Mouse (Mus musculus) adipocyte (in vitro differentiated cells): ENCODE results near the gene 1700123O20Rik.

Experiments used
- DNase-seq: peaks from one replicate; pipeline ENCODE4 v3.0.0-alpha.2; 2016; ENCODE audit warnings: low spot score

The 1700123O20Rik gene

DNA sequence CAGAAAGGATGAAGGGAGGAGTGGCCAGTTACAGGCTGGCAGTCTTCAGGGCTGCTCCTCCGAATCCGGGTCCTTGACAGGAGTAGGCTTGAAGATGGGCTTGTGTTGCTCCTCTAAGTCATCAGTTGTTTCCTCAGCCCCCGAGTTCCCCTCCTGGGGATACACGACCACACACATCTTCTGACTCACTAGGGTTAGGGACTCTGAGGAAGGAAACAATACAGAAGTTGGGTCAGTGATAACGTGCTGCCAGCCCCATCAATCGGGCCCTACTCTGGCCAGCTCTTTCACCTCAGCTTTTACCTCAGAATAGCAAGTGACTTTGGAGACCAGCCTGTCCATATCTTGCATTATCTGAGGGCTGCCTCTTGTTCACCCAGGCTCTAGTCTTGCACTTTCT lies 38.0 kb downstream of the 1700123O20Rik start:
- DNase-seq = no peak

DNA sequence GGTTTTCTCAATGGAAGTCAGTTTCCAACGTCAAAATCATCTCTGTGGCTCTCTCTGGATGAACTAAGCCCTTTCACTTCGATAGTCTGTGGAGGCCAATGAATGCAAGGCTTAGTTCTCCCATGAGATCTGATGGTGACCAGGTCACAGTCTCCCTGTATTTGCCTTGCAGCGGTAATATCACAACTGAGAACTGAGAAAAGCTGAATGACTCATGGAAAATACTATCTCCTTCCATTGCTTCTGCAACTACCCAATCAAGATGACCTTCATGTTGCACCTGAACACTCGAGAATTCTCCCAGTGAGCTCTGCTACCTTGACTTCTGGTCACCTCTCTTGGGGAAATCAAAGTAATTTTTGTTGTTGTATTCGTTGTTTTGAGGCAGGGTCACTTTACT lies 41.5 kb downstream of the 1700123O20Rik start:
- no peak for DNase-seq

DNA sequence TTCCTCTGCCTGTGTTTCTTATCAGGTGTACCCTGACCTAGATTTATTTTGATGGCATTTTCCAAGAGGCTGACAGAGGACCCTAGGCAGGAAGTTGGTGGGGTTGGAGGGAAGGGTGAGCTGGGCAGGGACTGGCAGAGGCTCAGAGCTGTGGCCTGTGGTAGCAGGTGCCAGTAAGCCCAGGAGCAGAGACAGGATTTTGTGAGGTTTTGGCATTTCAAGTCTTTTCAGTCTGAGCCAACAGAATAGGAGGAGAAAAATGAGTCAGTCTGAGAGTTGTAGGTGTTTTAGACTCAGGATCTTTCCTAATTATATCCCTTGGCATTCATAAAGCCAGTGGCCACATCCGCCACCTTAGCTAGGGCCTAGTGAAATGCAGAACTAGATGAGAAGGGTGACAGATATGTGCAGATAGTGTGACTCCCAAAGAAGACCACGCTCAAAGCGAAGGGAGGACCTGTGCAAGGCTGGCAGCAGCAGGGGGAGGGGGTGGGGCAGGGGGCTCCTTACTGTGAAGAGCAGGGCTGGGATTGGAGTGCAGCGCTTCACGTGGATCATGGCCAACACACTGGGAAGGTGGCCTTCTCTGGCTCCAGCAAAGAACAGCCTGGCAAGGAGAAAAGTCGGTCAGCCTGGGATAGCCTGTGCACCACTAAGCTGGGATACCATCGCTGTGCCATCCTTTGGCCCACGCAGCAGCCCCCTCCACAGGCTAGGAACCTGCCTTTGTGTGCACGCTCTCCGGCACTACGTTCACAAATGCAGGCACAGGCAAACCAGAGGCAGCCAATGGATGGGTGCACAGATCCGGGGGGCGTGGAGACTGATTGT lies 43.0 kb downstream of the 1700123O20Rik start:
- no peak for DNase-seq

DNA sequence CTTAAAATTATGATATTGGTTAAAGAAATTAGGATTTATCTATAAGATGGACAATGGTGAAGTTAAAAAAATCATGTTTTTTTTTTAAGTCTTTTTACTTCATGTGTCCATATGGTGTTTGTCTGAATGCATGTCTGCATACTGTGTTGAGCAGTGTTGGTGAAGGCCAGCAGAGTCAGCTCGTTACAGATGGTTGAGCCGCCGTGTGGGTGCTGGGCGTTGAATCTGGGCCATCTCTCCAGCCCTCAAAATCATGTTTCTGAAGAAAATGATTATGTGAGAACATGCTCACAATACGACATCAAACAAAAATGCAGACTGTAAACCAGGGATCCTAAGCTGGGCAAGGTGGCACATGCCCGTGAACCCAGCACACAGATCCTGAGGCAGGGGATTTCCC lies 44.3 kb downstream of the 1700123O20Rik start:
- no peak for DNase-seq

DNA sequence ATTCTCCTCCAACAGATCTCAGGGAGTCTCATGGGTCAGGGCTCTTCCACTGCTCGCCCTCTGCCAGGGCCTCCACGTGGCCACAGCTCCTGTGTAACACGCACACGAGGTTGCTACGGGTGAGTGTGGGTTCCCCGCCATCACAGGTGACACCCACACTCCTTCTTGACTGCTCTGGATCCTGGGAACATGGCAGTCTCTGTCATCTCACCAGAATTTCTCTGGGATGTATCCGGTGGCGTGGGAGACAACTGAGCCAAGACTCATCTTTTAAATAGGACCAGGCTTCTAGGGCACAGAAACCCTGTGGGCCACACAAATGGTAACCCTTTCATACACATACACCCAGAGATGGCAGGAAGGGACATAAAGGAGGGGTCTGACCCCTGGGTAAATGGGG lies 46.2 kb downstream of the 1700123O20Rik start:
- DNase-seq = no peak

DNA sequence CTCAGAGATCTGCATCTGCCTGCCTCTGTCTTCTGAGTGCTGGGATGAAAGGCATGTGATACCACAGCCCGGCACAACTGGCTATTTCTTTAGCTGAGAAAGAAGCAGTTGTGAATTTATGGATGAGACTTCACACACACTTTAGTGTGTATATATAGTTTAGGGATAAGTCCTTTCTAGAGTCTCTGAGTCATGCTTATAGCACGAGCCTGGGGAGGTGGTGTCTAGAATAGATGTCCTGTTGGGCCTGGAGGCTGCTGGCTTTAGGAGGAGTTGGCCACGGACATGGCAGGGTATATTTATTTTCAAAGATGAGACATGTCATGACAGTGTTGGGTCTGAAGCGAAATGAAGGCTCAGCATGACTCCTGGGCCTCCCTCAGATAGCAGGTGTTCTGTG lies 48.0 kb downstream of the 1700123O20Rik start:
- DNase-seq = no peak

DNA sequence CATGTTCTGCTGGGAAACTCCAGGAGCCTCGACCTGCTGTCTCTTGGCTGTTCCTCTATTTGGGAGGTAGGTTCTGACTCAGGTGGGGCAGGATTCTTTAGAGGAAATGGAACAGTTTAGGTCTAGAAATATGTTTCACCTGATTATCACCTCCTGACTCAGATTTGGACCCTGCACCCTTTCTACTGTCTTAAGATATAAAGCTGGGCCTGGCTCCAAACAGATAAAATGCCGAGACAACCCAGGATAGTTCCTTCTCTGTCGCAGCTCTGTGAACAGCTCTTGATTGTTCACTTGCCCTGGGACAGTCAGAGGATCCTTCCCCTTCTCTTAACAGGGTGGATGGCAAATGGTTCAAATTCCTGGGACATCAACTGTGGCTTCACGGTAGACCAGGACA lies 49.2 kb downstream of the 1700123O20Rik start:
- DNase-seq = no peak

DNA sequence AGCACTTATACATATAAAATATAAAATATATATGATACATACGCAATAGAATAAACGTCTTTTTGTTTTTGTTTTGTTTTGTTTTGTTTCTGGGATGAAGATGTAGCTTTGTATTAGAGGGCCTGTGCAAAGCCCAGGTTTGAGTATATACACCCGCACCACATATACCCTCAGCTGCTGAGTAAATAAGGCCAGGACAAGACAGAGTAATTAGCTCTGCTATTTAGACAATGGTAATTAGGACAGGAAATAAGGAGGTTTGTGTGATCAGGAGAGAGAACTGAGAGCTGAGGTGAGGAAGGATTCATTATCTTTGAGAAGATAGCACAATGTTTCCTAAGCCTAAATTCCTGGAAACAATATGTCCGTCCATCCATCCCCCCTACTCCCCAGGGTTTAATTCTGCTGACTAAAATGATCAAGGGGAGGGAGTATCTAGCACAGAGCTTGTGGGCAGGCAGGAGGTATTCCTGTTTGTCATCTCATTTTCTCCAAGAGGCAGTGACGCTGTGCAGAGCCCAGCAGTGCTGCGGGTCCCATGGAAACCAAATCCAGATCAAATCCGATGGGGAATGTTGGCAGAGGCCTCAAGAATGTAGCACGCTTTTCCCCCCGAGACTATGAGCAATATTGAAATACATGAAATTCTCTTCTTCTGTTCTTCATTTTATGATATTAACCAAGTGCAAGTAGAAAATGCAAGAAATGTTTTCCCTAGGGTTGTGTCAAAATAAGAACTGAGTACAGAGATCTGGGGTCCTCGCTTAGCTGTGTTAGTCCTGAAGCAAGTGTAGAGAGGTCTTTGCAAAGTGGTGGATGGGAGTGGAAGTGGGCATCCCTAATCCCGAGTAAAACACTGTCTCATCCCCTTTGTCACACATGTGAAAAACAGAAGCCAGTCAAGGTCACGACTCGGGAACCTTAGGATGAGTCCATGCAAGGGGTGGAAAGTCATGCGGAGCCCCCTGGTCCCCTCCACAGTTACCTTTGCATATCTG lies 50.8 kb downstream of the 1700123O20Rik start:
- no peak for DNase-seq

DNA sequence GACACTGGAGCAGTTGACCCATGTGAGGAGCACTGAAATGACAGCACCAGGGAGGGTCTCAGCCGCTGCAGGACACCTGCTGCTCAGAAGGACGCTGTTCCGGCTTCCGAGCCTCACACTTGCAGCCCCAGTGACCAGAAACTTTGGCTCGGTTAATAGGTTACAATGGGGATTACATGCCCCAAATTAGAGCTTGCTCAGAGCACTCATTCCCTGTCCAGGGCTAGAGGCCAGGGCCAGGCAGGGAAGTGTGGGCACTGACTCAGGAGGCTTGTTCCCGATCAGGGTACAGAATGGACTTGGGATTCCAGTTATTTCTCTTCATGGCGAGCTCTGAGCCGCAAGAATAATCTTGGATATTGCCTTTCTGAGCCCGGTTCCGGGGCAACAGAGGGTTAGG lies 51.6 kb downstream of the 1700123O20Rik start:
- DNase-seq = no peak
